Mouse (Mus musculus) C2C12 (cell line): ENCODE measurements around the gene Itga2b.

Experiments
- CEBPB ChIP-seq: IDR thresholded peaks from one replicate; pipeline ENCODE4 v1.6.1; 2011; ENCODE audit warnings: low read depth, mild to moderate bottlenecking, control low read depth, moderate library complexity
- CTCF ChIP-seq: IDR thresholded peaks from one replicate; pipeline ENCODE4 v1.5.1; 2011; ENCODE audit not compliant: control insufficient read depth, insufficient read depth, insufficient read length
- FOSL1 ChIP-seq: IDR thresholded peaks from one replicate; pipeline ENCODE4 v1.8.0; 2011; ENCODE audit warnings: mild to moderate bottlenecking, low read length; ENCODE audit not compliant: poor library complexity, insufficient read depth, severe bottlenecking
- MAX ChIP-seq: IDR thresholded peaks from one replicate; pipeline ENCODE4 v1.6.1; 2011; ENCODE audit warnings: mild to moderate bottlenecking, control low read depth
- MYOD1 ChIP-seq: IDR thresholded peaks from one replicate; pipeline ENCODE4 v1.6.1; 2011; ENCODE audit warnings: low read depth; ENCODE audit not compliant: control insufficient read depth, insufficient read length
- USF1 ChIP-seq: IDR thresholded peaks from one replicate; pipeline ENCODE4 v1.6.1; 2011; ENCODE audit warnings: low read depth, mild to moderate bottlenecking, control low read depth, moderate library complexity

GRCm38 (mm10) chr11:102405544-102406285 is 64.2 kb downstream of the Itga2b start:
- no peak for TF ChIP-seq CTCF
- TF ChIP-seq MAX = no peak
- no peak for TF ChIP-seq MYOD1
- TF ChIP-seq USF1 = no peak
- TF ChIP-seq CEBPB = no peak
- TF ChIP-seq FOSL1 = no peak
